Mouse (Mus musculus) bone marrow, adult 2 months (tissue): Measurements from ENCODE around the gene Anp32a.

Experiments used
- CTCF ChIP-seq: fragments of 200-500 bp; IDR thresholded peaks from 2 replicates; pipeline ENCODE4 v1.5.1; 2011; ENCODE audit warnings: low read length, control low read depth; ENCODE audit not compliant: control insufficient read depth, insufficient read depth
- POLR2A ChIP-seq: fragments of 200-500 bp; IDR thresholded peaks from 2 replicates; pipeline ENCODE4 v1.6.1; 2011; ENCODE audit warnings: low read depth, mild to moderate bottlenecking, control low read depth, low read length, borderline replicate concordance; ENCODE audit not compliant: control insufficient read depth

- no peak for TF ChIP-seq CTCF
- no peak for TF ChIP-seq POLR2A
Observed at GRCm38 (mm10) chr9:62400531-62401170, 59.6 kb downstream of the Anp32a start.
